Mouse (Mus musculus) heart, embryonic 15.5 days (tissue): ENCODE data around the gene Dync1li2. TPM values are rescaled to one million over a fixed set of nuclear protein-coding genes. Genes with fewer than 3 reads are reported as not detected.

Experiments used
- ATAC-seq: fragments of 200-750 bp; cut with Nextera tagmentation; replicated peaks from 2 replicates; pipeline ENCODE4 v1.8.0; 2017; ENCODE audit warnings: low read depth, moderate TSS enrichment; ENCODE audit not compliant: insufficient number of reproducible peaks, insufficient read depth, low FRiP score
- H3K27ac ChIP-seq: fragments of 300-500 bp; sonication (generic); 2 replicates; pipeline ENCODE4 v1.5.1; 2015; ENCODE audit warnings: mild to moderate bottlenecking, inconsistent platforms
- H3K27me3 ChIP-seq: fragments of 300-500 bp; sonication (generic); 2 replicates; pipeline ENCODE4 v1.6.1; 2015; ENCODE audit warnings: inconsistent platforms
- H3K36me3 ChIP-seq: fragments of 300-500 bp; sonication (generic); 2 replicates; pipeline ENCODE4 v1.6.1; 2015; ENCODE audit warnings: mild to moderate bottlenecking, inconsistent platforms
- H3K4me1 ChIP-seq: fragments of 300-500 bp; sonication (generic); replicated peaks from 2 replicates; pipeline ENCODE4 v1.6.1; 2015; ENCODE audit warnings: inconsistent platforms
- H3K4me2 ChIP-seq: fragments of 300-500 bp; sonication (generic); 2 replicates; pipeline ENCODE4 v1.6.1; 2015; ENCODE audit warnings: inconsistent platforms, mild to moderate bottlenecking, moderate library complexity
- H3K4me3 ChIP-seq: fragments of 300-500 bp; sonication (generic); 2 replicates; pipeline ENCODE4 v1.5.1; 2015; ENCODE audit warnings: mild to moderate bottlenecking, inconsistent platforms
- H3K9ac ChIP-seq: fragments of 300-500 bp; sonication (generic); 2 replicates; pipeline ENCODE4 v1.6.1; 2015; ENCODE audit warnings: mild to moderate bottlenecking, inconsistent platforms
- H3K9me3 ChIP-seq: fragments of 300-500 bp; sonication (generic); replicated peaks from 2 replicates; pipeline ENCODE4 v1.6.1; 2016; ENCODE audit warnings: inconsistent platforms
- WGBS: fragments of 180-500 bp; shearing (Covaris S2); methylation state at CpG from one replicate; pipeline ENCODE4 v1.1.7; 2015; ENCODE audit warnings: mixed read lengths; 5-methylcytosine and 5-hydroxymethylcytosine counted together
- polyA plus RNA-seq: library from polyadenylated mRNA; unstranded; fragments of >200 nt; fragmentation: Nextera tagmentation; extraction: Ambion mirVana; gene quantifications from 2 replicates; pipeline ENCODE4 v1.2.1, GENCODE M21; 2015

Gene Dync1li2
- 50.4 and 52.4 TPM in 2 replicates for polyA plus RNA-seq

DNA sequence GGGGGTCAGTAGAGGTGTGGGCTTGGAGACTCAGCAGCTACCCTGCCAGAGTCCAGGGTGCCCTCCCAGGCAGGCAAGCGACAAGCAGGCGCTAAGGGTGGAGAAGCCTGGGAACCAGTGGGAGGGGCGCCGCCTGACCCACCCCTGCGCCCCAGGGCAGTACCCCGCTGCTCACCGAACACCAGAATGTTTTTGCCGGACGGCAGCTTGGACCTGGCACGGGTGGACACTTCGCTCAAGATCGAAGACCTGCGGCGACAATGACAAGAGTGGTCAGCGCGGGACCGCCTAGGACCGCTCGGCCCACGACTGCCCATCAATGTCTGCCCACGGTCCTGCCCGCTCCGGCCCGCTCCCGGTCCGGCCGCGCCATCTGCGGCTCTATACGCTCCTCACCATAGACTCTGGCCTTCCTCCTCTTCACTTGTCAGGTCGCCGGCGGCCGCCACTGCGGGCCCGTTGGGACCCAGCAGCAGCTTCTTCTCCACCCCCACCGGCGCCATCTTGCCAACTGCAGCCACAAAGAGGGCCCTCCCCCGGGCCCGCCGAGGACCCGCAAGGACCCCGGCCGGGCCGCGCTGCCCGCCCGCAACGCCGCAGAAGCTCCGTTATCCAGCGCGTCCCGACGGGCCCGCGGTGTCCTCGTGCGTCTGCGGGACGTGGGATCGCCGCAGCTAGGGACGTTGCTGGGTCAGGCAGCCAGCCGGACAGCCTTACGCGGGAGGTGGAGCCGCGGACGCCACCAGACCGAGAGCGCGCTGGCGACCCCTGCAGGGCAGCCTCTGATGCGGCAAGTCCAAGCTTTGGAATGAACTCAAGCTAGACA lies at the start of gene Dync1li2:
Dync1li2 (minus strand) TSS at position 749 of the 826 bp plus-strand sequence.
- H3K27ac ChIP-seq, result peak within 1 kb of the TSS; percentile 81
- H3K9ac ChIP-seq, result peak within 1 kb of the TSS; percentile 93
- no peaks in the 10 kb centered on the region for H3K9me3 ChIP-seq
- peak; percentile 81 for ATAC-seq
- H3K4me2 ChIP-seq, result peak within 1 kb of the TSS; percentile 83
- H3K4me3 ChIP-seq, result peak within 1 kb of the TSS; percentile 90
- under 1% methylated on average over 75 of the region's 75 CpGs for WGBS
- no peaks in the 10 kb centered on the region for H3K27me3 ChIP-seq
- H3K36me3 ChIP-seq, result peaks cover 26% of the 10 kb centered on the region
- H3K4me1 ChIP-seq, result peaks cover 14% of the 10 kb centered on the region

DNA sequence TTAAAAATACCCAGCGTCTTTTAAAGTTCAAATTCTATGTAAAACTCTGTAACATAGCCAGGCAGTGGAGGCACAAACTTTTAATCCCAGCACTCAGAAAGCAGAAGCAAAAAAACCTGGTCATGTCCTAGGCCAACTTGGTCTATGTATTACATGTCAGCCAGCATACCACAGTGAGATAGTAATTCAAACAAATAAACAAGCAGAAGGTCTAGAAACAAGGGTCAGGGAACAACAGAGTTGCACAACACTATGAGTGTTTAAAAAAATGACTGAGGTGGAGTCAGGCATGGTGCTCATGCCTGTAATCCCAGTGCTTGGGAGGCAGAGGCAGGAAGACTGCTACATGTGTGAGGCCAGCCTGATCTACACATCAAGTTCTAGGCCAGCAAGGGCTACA lies 36.2 kb upstream of the Dync1li2 start:
- Histone ChIP-seq H3K9me3 (no peaks in the 10 kb centered on the region), H3K36me3 (no peaks in the 10 kb centered on the region), H3K27ac (no peak overlapping the region), H3K4me2 (no peak overlapping the region), H3K4me1 (no peaks in the 10 kb centered on the region), H3K27me3 (no peaks in the 10 kb centered on the region), H3K4me3 (no peak overlapping the region), H3K9ac (no peak overlapping the region)
- WGBS, result 48% methylated on average over 1 of the region's 1 CpGs
- ATAC-seq, result no peak

DNA sequence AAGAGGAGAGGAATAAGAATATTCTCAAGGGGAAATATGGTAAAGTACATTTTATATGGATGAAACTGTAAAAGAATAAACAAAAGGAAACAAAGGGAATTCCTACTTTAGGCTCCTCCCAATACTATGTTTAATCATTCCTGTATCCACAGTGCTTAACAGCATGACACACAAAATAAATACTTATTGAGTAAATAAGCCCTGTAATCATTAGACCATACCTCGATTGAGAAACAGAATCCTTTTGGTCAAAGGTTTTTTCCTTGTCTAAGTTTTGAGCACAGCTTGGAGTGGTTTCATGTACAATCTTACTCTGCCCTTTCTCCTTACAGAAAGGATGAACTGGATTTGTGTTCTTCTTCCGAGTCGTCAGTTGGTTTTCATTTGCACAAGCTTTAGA lies 29.6 kb upstream of the Dync1li2 start:
- Histone ChIP-seq H3K4me1 (no peaks in the 10 kb centered on the region), H3K9ac (no peak overlapping the region), H3K27me3 (no peaks in the 10 kb centered on the region), H3K27ac (no peak overlapping the region), H3K9me3 (no peaks in the 10 kb centered on the region), H3K4me3 (no peak overlapping the region), H3K4me2 (no peak overlapping the region), H3K36me3 (no peaks in the 10 kb centered on the region)
- ATAC-seq, result no peak
- WGBS, result 69% methylated on average over 3 of the region's 3 CpGs

DNA sequence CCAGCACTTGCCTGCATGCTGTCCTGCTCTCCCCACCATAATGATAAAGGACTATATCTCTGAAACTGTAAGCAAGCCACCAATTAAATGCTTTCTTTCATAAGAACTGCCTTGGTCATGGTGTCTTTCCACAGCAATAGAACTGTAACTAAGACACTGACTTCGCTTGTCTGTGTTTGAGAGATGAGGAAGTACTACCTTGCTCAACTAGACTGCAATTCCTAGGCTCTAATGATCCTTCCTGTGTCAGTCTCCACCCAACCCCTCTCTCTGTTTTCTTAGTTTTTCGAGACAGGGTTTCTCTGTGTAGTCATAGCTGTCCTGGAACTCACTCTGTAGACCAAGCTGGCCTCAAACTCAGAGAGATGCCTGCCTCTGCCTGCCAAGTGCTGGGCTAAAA lies 24.6 kb upstream of the Dync1li2 start:
- no peak overlapping the region for H3K4me2 ChIP-seq
- no peaks in the 10 kb centered on the region for H3K36me3 ChIP-seq
- no peak overlapping the region for H3K4me3 ChIP-seq
- WGBS, result 69% methylated on average over 2 of the region's 2 CpGs
- H3K9ac ChIP-seq, result no peak overlapping the region
- no peaks in the 10 kb centered on the region for H3K4me1 ChIP-seq
- ATAC-seq, result no peak
- no peak overlapping the region for H3K27ac ChIP-seq
- H3K27me3 ChIP-seq, result no peaks in the 10 kb centered on the region
- no peaks in the 10 kb centered on the region for H3K9me3 ChIP-seq

DNA sequence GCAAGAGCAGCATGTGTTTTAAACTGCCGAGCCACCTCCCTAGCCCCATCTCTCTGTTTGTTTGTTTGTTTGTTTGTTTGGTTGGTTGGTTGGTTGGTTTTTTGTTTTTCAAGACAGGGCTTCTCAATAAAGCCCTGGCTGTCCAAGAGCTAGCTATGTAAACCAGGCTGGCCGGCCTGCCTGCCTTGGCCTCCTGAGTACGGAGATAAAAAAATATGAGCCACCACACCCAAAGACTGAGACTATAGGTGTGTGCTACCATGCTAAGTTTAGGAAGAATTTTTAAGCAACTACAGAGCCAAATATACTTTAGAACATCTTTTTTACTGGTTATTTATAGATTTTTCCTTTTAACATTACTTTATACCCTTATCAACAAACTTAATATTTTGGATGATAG lies 9.3 kb upstream of the Dync1li2 start:
- Histone ChIP-seq H3K4me1 (no peaks in the 10 kb centered on the region), H3K4me3 (no peak overlapping the region), H3K27me3 (no peaks in the 10 kb centered on the region), H3K36me3 (no peaks in the 10 kb centered on the region), H3K9ac (no peak overlapping the region), H3K9me3 (no peaks in the 10 kb centered on the region), H3K27ac (no peak overlapping the region), H3K4me2 (no peak overlapping the region)
- WGBS, result 82% methylated on average over 3 of the region's 3 CpGs
- ATAC-seq, result no peak

DNA sequence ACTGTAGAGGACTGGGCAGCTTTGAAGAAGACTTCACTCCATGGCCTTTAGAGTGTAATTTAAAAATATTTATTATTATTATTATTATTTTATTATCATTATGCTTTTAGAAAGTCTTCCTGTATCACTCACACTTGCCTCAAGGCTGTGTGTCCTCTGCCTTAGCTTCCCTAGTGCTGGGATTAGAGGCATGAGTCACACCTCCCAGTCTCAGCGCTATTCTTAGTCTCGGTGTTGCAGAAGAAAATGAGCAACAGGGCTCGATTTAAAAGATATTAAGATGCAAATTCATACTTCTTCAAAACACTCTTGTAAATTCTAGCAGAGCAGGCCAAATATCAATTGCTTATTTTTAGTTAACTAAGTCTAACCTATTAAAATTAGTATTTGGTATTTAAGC lies 5.9 kb upstream of the Dync1li2 start:
- no peak overlapping the region for H3K27ac ChIP-seq
- no peaks in the 10 kb centered on the region for H3K9me3 ChIP-seq
- no peak overlapping the region for H3K4me2 ChIP-seq
- no peak for ATAC-seq
- H3K4me1 ChIP-seq, result no peaks in the 10 kb centered on the region
- no peak overlapping the region for H3K9ac ChIP-seq
- no peaks in the 10 kb centered on the region for H3K36me3 ChIP-seq
- H3K4me3 ChIP-seq, result no peak overlapping the region
- WGBS, result 46% methylated on average over 3 of the region's 3 CpGs
- H3K27me3 ChIP-seq, result no peaks in the 10 kb centered on the region

DNA sequence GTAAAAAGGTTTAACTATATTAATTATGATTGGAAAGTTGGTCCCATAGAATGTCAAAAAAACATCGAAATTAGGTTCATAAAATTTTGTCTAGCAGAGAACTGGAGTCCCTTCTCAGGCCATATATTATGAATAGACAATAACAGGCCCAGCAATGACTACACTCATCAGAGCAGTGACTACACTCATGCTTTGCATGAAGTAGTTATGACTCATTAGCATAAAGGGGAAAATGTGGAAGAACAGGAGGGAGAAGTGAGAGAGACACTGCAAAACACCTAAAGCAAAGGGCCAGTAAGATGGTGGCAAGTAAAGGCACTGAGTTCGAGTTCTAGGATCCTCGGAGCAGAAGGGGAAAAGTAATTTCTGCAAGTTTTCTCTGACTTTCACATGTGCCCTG lies 3.2 kb upstream of the Dync1li2 start:
- H3K27me3 ChIP-seq, result no peaks in the 10 kb centered on the region
- 78% methylated on average over 3 of the region's 3 CpGs for WGBS
- ATAC-seq, result no peak
- no peaks in the 10 kb centered on the region for H3K36me3 ChIP-seq
- no peak overlapping the region for H3K27ac ChIP-seq
- H3K9ac ChIP-seq, result no peak overlapping the region
- no peaks in the 10 kb centered on the region for H3K9me3 ChIP-seq
- H3K4me1 ChIP-seq, result peaks cover 11% of the 10 kb centered on the region
- H3K4me3 ChIP-seq, result no peak overlapping the region
- no peak overlapping the region for H3K4me2 ChIP-seq

DNA sequence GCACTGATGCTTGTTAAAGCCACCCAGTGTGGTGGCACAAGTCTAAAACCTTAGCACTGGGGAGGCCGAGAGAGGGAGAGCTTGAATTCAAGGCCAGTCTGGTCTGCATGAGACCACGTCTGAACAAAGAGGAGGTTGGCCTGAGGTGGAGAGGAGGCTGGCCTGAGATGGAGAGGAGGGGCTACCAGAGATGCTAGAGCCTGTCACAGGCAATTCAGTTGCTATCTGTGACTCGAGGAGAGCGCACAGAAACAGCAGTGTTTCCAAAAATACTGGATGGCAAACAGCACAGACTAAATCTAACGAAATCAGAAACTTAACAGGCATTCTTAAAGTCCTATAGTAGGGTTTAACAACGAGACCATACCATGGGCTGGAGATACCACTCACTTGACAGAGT lies 2.4 kb upstream of the Dync1li2 start:
- peaks cover 2% of the 10 kb centered on the region for H3K36me3 ChIP-seq
- no peak for ATAC-seq
- no peaks in the 10 kb centered on the region for H3K27me3 ChIP-seq
- peaks cover 14% of the 10 kb centered on the region for H3K4me1 ChIP-seq
- no peak overlapping the region for H3K4me2 ChIP-seq
- no peak overlapping the region for H3K4me3 ChIP-seq
- WGBS, result 40% methylated on average over 6 of the region's 6 CpGs
- no peaks in the 10 kb centered on the region for H3K9me3 ChIP-seq
- H3K27ac ChIP-seq, result no peak overlapping the region
- H3K9ac ChIP-seq, result no peak overlapping the region

DNA sequence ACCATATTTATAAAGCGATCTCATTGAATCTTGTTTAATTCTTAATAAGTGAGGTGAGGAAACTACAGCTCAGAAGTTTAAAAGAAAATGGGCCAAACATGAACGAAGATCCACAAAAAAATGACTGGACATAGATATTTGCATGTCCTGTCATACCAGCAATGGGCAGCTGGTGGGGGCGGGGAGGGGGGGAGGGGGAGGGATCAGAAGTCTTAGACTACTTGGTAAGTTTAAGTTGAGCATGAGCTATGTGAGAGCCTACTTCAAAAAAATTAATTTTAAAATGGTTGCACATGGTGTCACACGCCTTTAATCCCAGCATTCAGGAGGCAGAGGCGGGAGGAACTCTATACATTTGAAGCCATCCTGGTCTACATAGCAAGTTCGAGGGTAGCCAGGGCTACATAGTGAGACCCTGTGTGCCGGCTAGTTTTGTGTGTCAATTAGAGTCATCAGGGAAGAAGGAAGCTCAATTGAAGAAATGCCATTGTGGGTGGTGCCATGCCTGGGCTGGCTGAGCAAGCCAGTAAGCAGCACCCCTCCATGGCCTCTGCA lies 355 bp upstream of the Dync1li2 start:
- WGBS, result 58% methylated on average over 7 of the region's 7 CpGs
- Histone ChIP-seq H3K4me1 (peaks cover 14% of the 10 kb centered on the region), H3K4me3 (peak overlapping the region; percentile 90), H3K27ac (no peak overlapping the region), H3K9ac (0 out of 2 replicates have a peak overlapping the region, but pooled peaks have one; percentile 93), H3K27me3 (no peaks in the 10 kb centered on the region), H3K4me2 (peak overlapping the region; percentile 83), H3K36me3 (peaks cover 21% of the 10 kb centered on the region), H3K9me3 (no peaks in the 10 kb centered on the region)
- no peak for ATAC-seq

DNA sequence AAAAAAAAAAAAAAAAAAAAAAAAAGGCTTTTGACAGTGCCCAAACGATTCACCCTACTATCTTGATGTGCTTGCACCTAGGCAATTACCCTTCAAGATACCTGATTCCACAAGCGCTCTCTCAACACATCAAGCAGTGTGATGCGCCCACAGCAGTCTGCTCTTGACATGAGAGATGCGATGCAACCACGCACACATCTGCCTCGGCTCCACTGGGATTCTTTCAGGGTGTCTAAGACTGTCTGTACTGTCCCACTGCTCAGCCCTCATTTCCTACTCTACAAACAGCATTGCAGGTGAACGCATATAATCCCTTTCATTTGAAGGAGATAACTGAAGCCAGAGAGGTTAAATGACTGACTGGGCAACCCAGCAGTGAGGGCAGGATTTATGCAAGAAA lies 1.2 kb downstream of the Dync1li2 start:
- Histone ChIP-seq H3K27me3 (no peaks in the 10 kb centered on the region), H3K4me2 (peak overlapping the region; percentile 83), H3K4me3 (peak overlapping the region; percentile 90), H3K9me3 (no peaks in the 10 kb centered on the region), H3K9ac (peak overlapping the region; percentile 93), H3K4me1 (peaks cover 18% of the 10 kb centered on the region), H3K36me3 (peaks cover 35% of the 10 kb centered on the region), H3K27ac (peak overlapping the region; percentile 81; the same call in 1 of the 2 replicates)
- ATAC-seq, result no peak
- 51% methylated on average over 7 of the region's 7 CpGs for WGBS

DNA sequence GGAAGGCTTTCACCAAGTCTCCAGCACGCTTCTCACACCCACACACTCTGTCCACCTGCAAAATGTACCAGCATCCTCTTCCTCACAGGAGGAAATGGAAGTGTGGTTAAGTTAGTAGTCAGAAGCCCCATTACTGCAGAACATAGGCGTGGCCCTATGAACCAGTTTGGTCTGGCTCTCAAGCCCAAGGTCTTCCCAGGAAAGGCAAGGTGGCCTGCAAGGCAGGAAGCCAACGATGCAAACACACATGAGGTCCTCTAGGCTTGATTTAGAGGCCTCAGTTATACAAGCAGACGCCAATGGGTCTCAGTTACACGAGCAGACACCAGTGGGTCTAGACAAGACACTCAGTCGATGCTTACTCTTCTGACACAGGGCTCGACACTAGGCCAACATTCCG lies 3.4 kb downstream of the Dync1li2 start:
- no peak for ATAC-seq
- Histone ChIP-seq H3K27me3 (no peaks in the 10 kb centered on the region), H3K4me1 (peaks cover 38% of the 10 kb centered on the region), H3K27ac (no peak overlapping the region), H3K9ac (no peak overlapping the region), H3K4me2 (no peak overlapping the region), H3K4me3 (no peak overlapping the region), H3K36me3 (peaks cover 48% of the 10 kb centered on the region), H3K9me3 (no peaks in the 10 kb centered on the region)
- WGBS, result 91% methylated on average over 8 of the region's 8 CpGs
